25 mouse cellular contexts compared by ENCODE assay signal in genomic region chr1:153711544-153712262, GRCm38 (mm10). TPM values are rescaled to one million over a fixed set of nuclear protein-coding genes. Genes with fewer than 3 reads are reported as not detected.
DNase-seq lines count a peak whose midpoint lies in the region; ATAC-seq and TF ChIP-seq lines count a peak whose summit lies in the region.
"Had no signal": no experiment of that assay in that cellular context is flagged by ENCODE, and none has a peak within 500 bp of the region (broad histone marks: within the 10 kb centered on the region; RNA-seq: fewer than 3 reads in every experiment).

No protein-coding gene starts in this region.

- H3K27me3 ChIP-seq in kidney, postnatal 0 days (ENCODE audit: insufficient read depth, low read length), result no peaks in the 10 kb centered on the region
- H3K27me3 ChIP-seq in lung, embryonic 15.5 days, result no peaks in the 10 kb centered on the region
- H3K27me3 ChIP-seq in intestine, embryonic 15.5 days (replicated peaks), result no peaks in the 10 kb centered on the region; the same call in 1 of the 2 replicates
- no peaks in the 10 kb centered on the region for H3K27me3 ChIP-seq in limb, embryonic 15.5 days
- H3K27me3 ChIP-seq: embryonic facial prominence, embryonic 12.5 days; forebrain, embryonic 13.5 days; heart, embryonic 15.5 days; hindbrain, embryonic 13.5 days had no signal

- H3K9me3 ChIP-seq in kidney, postnatal 0 days (replicated peaks; ENCODE audit: low read length), result no peaks in the 10 kb centered on the region
- H3K9me3 ChIP-seq in lung, embryonic 15.5 days, result no peaks in the 10 kb centered on the region
- H3K9me3 ChIP-seq in intestine, embryonic 15.5 days, result no peaks in the 10 kb centered on the region
- no peaks in the 10 kb centered on the region for H3K9me3 ChIP-seq in limb, embryonic 15.5 days
- H3K9me3 ChIP-seq: embryonic facial prominence, embryonic 12.5 days; forebrain, embryonic 13.5 days; heart, embryonic 15.5 days; hindbrain, embryonic 13.5 days had no signal

- no peaks in the 10 kb centered on the region for H3K4me1 ChIP-seq in kidney, postnatal 0 days (replicated peaks; ENCODE audit: insufficient read depth, low read length)
- H3K4me1 ChIP-seq in lung, embryonic 15.5 days, result peaks cover 5% of the 10 kb centered on the region; the same call in 1 of the 2 replicates
- peaks cover 9% of the 10 kb centered on the region; the same call in 1 of the 2 replicates for H3K4me1 ChIP-seq in intestine, embryonic 15.5 days (replicated peaks)
- peaks cover 3% of the 10 kb centered on the region; the same call in 1 of the 2 replicates for H3K4me1 ChIP-seq in limb, embryonic 15.5 days
- H3K4me1 ChIP-seq: forebrain, embryonic 13.5 days; heart, embryonic 15.5 days; hindbrain, embryonic 13.5 days had no signal

- WGBS in kidney, postnatal 0 days, result 67% methylated on average over 3 of the region's 3 CpGs
- WGBS in lung, embryonic 15.5 days, result 49% methylated on average over 3 of the region's 3 CpGs
- WGBS in intestine, embryonic 15.5 days, result 51% methylated on average over 3 of the region's 3 CpGs
- WGBS in limb, embryonic 15.5 days, result 64% methylated on average over 3 of the region's 3 CpGs

- TF ChIP-seq CTCF in kidney, postnatal 0 days (IDR thresholded peaks at IDR 0.05; ENCODE audit: low read depth), result no peak

- peak; percentile 15 for DNase-seq in kidney, postnatal 0 days (ENCODE audit: low spot score)
- no peak for DNase-seq in kidney, postnatal 25 days
- no peak for DNase-seq in lung, postnatal 10 days
- DNase-seq in kidney, adult 9 months, result no peak
- DNase-seq: adrenal gland, adult 8-10 months; adrenal gland, postnatal 36 days; cerebellum, adult 2 months; cerebellum, postnatal 14 days; embryo, embryonic 11 days; forebrain, postnatal 0 days; gastrocnemius, postnatal 36 days; heart, adult 18-20 months; heart, postnatal 14 days had no signal

- no peaks in the 10 kb centered on the region for H3K36me3 ChIP-seq in kidney, postnatal 0 days (ENCODE audit: insufficient read depth, low read length)
- no peaks in the 10 kb centered on the region for H3K36me3 ChIP-seq in lung, embryonic 15.5 days
- no peaks in the 10 kb centered on the region for H3K36me3 ChIP-seq in intestine, embryonic 15.5 days
- H3K36me3 ChIP-seq in limb, embryonic 15.5 days, result no peaks in the 10 kb centered on the region
- H3K36me3 ChIP-seq: embryonic facial prominence, embryonic 12.5 days; heart, embryonic 15.5 days; hindbrain, embryonic 13.5 days had no signal

- ATAC-seq in kidney, postnatal 0 days (replicated peaks; ENCODE audit: low FRiP score, low read depth), result no peak
- ATAC-seq in lung, embryonic 15.5 days (ENCODE audit: borderline replicate concordance, extremely low read depth, low FRiP score, low TSS enrichment), result peak; percentile 59; the same call in 1 of the 2 replicates
- peak; percentile 58 for ATAC-seq in intestine, embryonic 15.5 days
- peak; percentile 55; the same call in 1 of the 2 replicates for ATAC-seq in limb, embryonic 15.5 days (ENCODE audit: insufficient number of reproducible peaks, low FRiP score, low TSS enrichment, low read depth)
- no peak for ATAC-seq in granulocyte monocyte progenitor cell, adult 5-6 weeks (replicated peaks; ENCODE audit: poor library complexity, severe bottlenecking)
- ATAC-seq: forebrain, embryonic 13.5 days; forebrain, postnatal 0 days had no signal

- no peak overlapping the region for H3K4me2 ChIP-seq in kidney, postnatal 0 days (ENCODE audit: low read length)
- H3K4me2 ChIP-seq in lung, embryonic 15.5 days, result no peak overlapping the region
- no peak overlapping the region for H3K4me2 ChIP-seq in intestine, embryonic 15.5 days (replicated peaks)
- H3K4me2 ChIP-seq in limb, embryonic 15.5 days, result no peak overlapping the region
- H3K4me2 ChIP-seq: embryonic facial prominence, embryonic 12.5 days; forebrain, embryonic 13.5 days; heart, embryonic 11.5 days; heart, embryonic 15.5 days; hindbrain, embryonic 13.5 days had no signal

- H3K4me3 ChIP-seq in kidney, postnatal 0 days (replicated peaks; ENCODE audit: low read depth, low read length), result no peak overlapping the region
- H3K4me3 ChIP-seq in lung, embryonic 15.5 days, result no peak overlapping the region
- H3K4me3 ChIP-seq in intestine, embryonic 15.5 days (replicated peaks), result no peak overlapping the region
- no peak overlapping the region for H3K4me3 ChIP-seq in limb, embryonic 15.5 days
- H3K4me3 ChIP-seq: embryonic facial prominence, embryonic 12.5 days; forebrain, embryonic 13.5 days; heart, embryonic 15.5 days; hindbrain, embryonic 13.5 days had no signal

- no peak overlapping the region for H3K27ac ChIP-seq in kidney, postnatal 0 days
- H3K27ac ChIP-seq in lung, embryonic 15.5 days, result peak overlapping the region; percentile 37; the same call in 1 of the 2 replicates
- no peak overlapping the region for H3K27ac ChIP-seq in intestine, embryonic 15.5 days
- peak overlapping the region; percentile 14; the same call in 1 of the 2 replicates for H3K27ac ChIP-seq in limb, embryonic 15.5 days
- H3K27ac ChIP-seq: embryonic facial prominence, embryonic 12.5 days; forebrain, embryonic 13.5 days; heart, embryonic 15.5 days; hindbrain, embryonic 13.5 days had no signal

- H3K9ac ChIP-seq in kidney, postnatal 0 days (ENCODE audit: low read depth, low read length), result no peak overlapping the region
- no peak overlapping the region for H3K9ac ChIP-seq in lung, embryonic 15.5 days
- no peak overlapping the region for H3K9ac ChIP-seq in intestine, embryonic 15.5 days
- no peak overlapping the region for H3K9ac ChIP-seq in limb, embryonic 15.5 days
- H3K9ac ChIP-seq: embryonic facial prominence, embryonic 12.5 days; forebrain, embryonic 13.5 days; forebrain, postnatal 0 days; heart, embryonic 15.5 days; hindbrain, embryonic 13.5 days had no signal

RNA-seq across cellular contexts. Expression of gene Rgs16, which starts 28.4 kb away (rescaled TPM):
- 4.0 and 5.4 TPM in 2 replicates for polyA plus RNA-seq in kidney, postnatal 0 days (2015; fragmentation: Nextera tagmentation; extraction: Ambion mirVana)
- polyA plus RNA-seq in lung, embryonic 15.5 days (2015; fragmentation: Nextera tagmentation; extraction: Ambion mirVana), result 1.7 and 1.9 TPM in 2 replicates
- 4.8 and 5.1 TPM in 2 replicates for polyA plus RNA-seq in intestine, embryonic 15.5 days (2015; fragmentation: Nextera tagmentation; extraction: Ambion mirVana)
- polyA plus RNA-seq in limb, embryonic 15.5 days (2015; fragmentation: Nextera tagmentation; extraction: Ambion mirVana), result 12.7 and 17.9 TPM in 2 replicates
- not detected in 2 replicates for total RNA-seq in granulocyte monocyte progenitor cell, adult 5-6 weeks (2014; fragmentation: Nextera tagmentation)
- total RNA-seq in granulocyte monocyte progenitor cell, adult 5-6 weeks (2017), result 0.17 TPM in 1 of 2 replicates, not detected in the other
- total RNA-seq: common myeloid progenitor, adult 5-6 weeks had no signal

RNA-seq across cellular contexts. Expression of gene Rnasel, which starts 37.5 kb away (rescaled TPM):
- polyA plus RNA-seq in kidney, postnatal 0 days (2015; fragmentation: Nextera tagmentation; extraction: Ambion mirVana), result 10.8 TPM in 2 replicates
- 5.3 and 7.0 TPM in 2 replicates for polyA plus RNA-seq in lung, embryonic 15.5 days (2015; fragmentation: Nextera tagmentation; extraction: Ambion mirVana)
- polyA plus RNA-seq in intestine, embryonic 15.5 days (2015; fragmentation: Nextera tagmentation; extraction: Ambion mirVana), result 22.9 and 24.5 TPM in 2 replicates
- 10.2 and 10.6 TPM in 2 replicates for polyA plus RNA-seq in limb, embryonic 15.5 days (2015; fragmentation: Nextera tagmentation; extraction: Ambion mirVana)
- 35.9 and 55.9 TPM in 2 replicates for total RNA-seq in granulocyte monocyte progenitor cell, adult 5-6 weeks (2014; fragmentation: Nextera tagmentation)
- 52.3 and 72.8 TPM in 2 replicates for total RNA-seq in granulocyte monocyte progenitor cell, adult 5-6 weeks (2017)
- total RNA-seq: ES-E14 had no signal

RNA-seq across cellular contexts. Expression of gene Rgs8, which starts 58.9 kb away (rescaled TPM):
- 0.03 and 0.23 TPM in 2 replicates for polyA plus RNA-seq in kidney, postnatal 0 days (2015; fragmentation: Nextera tagmentation; extraction: Ambion mirVana)
- 0.14 and 0.20 TPM in 2 replicates for polyA plus RNA-seq in lung, embryonic 15.5 days (2015; fragmentation: Nextera tagmentation; extraction: Ambion mirVana)
- polyA plus RNA-seq in intestine, embryonic 15.5 days (2015; fragmentation: Nextera tagmentation; extraction: Ambion mirVana), result 0.23 and 0.37 TPM in 2 replicates
- polyA plus RNA-seq in limb, embryonic 15.5 days (2015; fragmentation: Nextera tagmentation; extraction: Ambion mirVana), result 0.61 and 0.91 TPM in 2 replicates
- total RNA-seq in granulocyte monocyte progenitor cell, adult 5-6 weeks (2014; fragmentation: Nextera tagmentation), result 0.34 and 4.6 TPM in 2 replicates
- total RNA-seq in granulocyte monocyte progenitor cell, adult 5-6 weeks (2017), result 0.47 and 1.3 TPM in 2 replicates
- total RNA-seq: gastrocnemius, adult 8-10 months; heart, adult 18-20 months; heart, postnatal 14 days had no signal

Comparison
In these comparisons a context has a peak if more than half of its experiments do, and no peak if none do; other contexts are left out.
1. ATAC-seq: peak in lung, embryonic 15.5 days (single experiment), intestine, embryonic 15.5 days (single experiment) and limb, embryonic 15.5 days (single experiment); none in kidney, postnatal 0 days (single experiment) and granulocyte monocyte progenitor cell, adult 5-6 weeks (single experiment).
2. H3K27ac ChIP-seq: peak in lung, embryonic 15.5 days (single experiment) and limb, embryonic 15.5 days (single experiment); none in kidney, postnatal 0 days (single experiment) and intestine, embryonic 15.5 days (single experiment).